Mouse (Mus musculus) E14TG2a.4 (cell line): ENCODE measurements around the gene Nek7.
A peak's percentile ranks its signal among the peaks of the same experiment; 100 is the strongest.

Experiments used
- CTCF ChIP-seq: conservative IDR thresholded peaks from 2 replicates; pipeline ENCODE4 v1.5.1; 2014; ENCODE audit warnings: low read length
- NANOG ChIP-seq: IDR thresholded peaks from 2 replicates; pipeline ENCODE4 v1.6.1; 2014; ENCODE audit warnings: borderline replicate concordance, low read length, mixed read lengths
- POU5F1 ChIP-seq: IDR thresholded peaks from 2 replicates; pipeline ENCODE4 v1.6.1; 2014; ENCODE audit warnings: low read length, borderline replicate concordance

DNA sequence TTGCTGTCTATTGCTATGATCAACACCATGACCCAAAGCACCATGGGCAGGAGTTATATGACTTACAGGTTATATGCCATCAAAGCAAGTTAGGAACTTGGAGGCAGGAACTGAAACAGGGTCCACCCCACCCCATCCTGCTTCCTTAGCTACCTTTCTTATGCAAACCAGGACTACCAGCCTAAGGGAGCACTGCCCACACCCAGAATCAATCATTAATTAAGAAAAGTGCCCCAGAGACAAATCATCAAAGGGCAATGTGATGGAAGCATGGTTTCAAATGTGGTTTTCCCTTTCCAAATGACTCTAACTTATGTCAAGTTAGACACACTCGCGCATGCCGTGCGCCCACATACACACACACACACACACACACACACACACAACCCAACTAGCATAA, 16.0 kb downstream of the Nek7 start:
- no peak for TF ChIP-seq CTCF
- peak; percentile 83 for TF ChIP-seq POU5F1
- no peak for TF ChIP-seq NANOG
